In the genomic region with DNA sequence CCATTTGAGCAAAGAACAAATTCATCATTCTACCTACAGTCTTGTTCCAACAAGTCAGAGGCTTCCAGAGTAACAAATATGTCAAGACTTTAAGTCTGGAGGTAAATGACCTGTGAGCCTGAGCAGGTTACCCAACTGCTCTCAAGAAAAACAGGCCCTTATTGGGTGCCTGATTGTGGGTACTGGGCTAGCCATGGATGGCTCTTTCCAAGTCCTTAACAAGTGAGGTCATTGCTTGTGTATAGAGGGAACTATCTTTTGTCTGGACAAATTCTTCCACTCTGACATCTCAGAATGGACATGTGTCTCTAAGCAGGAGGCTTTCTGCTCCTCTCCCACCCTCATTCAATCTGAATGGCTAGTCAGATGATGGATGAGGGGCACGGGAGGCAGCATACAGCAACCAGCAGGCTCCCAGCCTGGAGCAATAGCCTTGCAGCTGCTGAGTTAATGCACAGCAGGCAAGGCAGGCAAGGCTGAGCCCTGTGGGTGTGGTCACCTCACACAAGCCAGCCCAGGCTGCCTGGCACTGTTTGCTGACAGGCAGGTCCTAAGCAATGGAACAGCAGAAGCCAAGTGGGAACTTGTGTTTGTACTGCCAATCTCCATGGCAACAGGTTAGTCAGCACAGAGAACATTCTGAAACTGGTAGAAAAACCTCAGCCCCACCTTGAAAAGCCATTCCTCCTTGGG, we compare ENCODE assay signal across 9 mouse cellular contexts. TPM values are rescaled to one million over a fixed set of nuclear protein-coding genes. Genes with fewer than 3 reads are reported as not detected.
A peak's percentile ranks its signal among the peaks of the same experiment; 100 is the strongest.
DNase-seq lines count a peak whose midpoint lies in the region; ATAC-seq and TF ChIP-seq lines count a peak whose summit lies in the region.
"Had no signal": no experiment of that assay in that cellular context is flagged by ENCODE, and none has a peak within 500 bp of the region (broad histone marks: within the 10 kb centered on the region; RNA-seq: fewer than 3 reads in every experiment).

No protein-coding gene starts in this region.

- intact Hi-C loops in heart, adult 2 months (cut with DNase I) = no loop called here
- intact Hi-C loops in left cerebral cortex, postnatal 4 days (cut with DNase I) = no loop called here

- TF ChIP-seq EP300 in heart, adult 2 months (IDR thresholded peaks at IDR 0.05; ENCODE audit: insufficient read depth, low read depth, low read length) = no peak

- H3K4me2 ChIP-seq in embryonic facial prominence, embryonic 12.5 days (replicated peaks) = no peak overlapping the region
- H3K4me2 ChIP-seq in midbrain, embryonic 14.5 days (ENCODE audit: low read length) = no peak overlapping the region

- DNase-seq in adipocyte (ENCODE audit: low spot score) = peak; percentile 96
- DNase-seq in heart, adult 2 months = peak; percentile 45 to 83
- DNase-seq in kidney, adult 8-10 months = peak; percentile 68 to 78
- DNase-seq in left cerebral cortex, postnatal 4 days = peak; percentile 62
- peak; percentile 63 for DNase-seq in midbrain, embryonic 14.5 days
- peak; percentile 66 for DNase-seq in urinary bladder, postnatal 25 days (ENCODE audit: low spot score)

- no peaks in the 10 kb centered on the region for H3K27me3 ChIP-seq in embryonic facial prominence, embryonic 12.5 days
- no peaks in the 10 kb centered on the region for H3K27me3 ChIP-seq in heart, adult 2 months (ENCODE audit: control insufficient read depth, insufficient read depth, low read length)
- no peaks in the 10 kb centered on the region for H3K27me3 ChIP-seq in midbrain, embryonic 14.5 days (ENCODE audit: control insufficient read depth, insufficient read depth, low read length)

- H3K9me3 ChIP-seq in embryonic facial prominence, embryonic 12.5 days = no peaks in the 10 kb centered on the region
- H3K9me3 ChIP-seq in midbrain, embryonic 14.5 days (ENCODE audit: control insufficient read depth, low read length) = no peaks in the 10 kb centered on the region

- H3K36me3 ChIP-seq in embryonic facial prominence, embryonic 12.5 days = no peaks in the 10 kb centered on the region
- H3K36me3 ChIP-seq in heart, adult 2 months (ENCODE audit: control insufficient read depth, insufficient read depth, low read length) = no peaks in the 10 kb centered on the region
- H3K36me3 ChIP-seq in midbrain, embryonic 14.5 days (ENCODE audit: control insufficient read depth, insufficient read depth, low read length) = no peaks in the 10 kb centered on the region

- no peak for TF ChIP-seq POLR2A in heart, adult 2 months (IDR thresholded peaks at IDR 0.05; ENCODE audit: insufficient read depth, low read depth, low read length)

- H3K9ac ChIP-seq in embryonic facial prominence, embryonic 12.5 days = no peak overlapping the region
- H3K9ac ChIP-seq in heart, adult 2 months (ENCODE audit: low read depth, low read length) = no peak overlapping the region
- H3K9ac ChIP-seq in midbrain, embryonic 14.5 days (replicated peaks; ENCODE audit: low read length) = no peak overlapping the region

- no peaks in the 10 kb centered on the region for H3K79me2 ChIP-seq in heart, adult 2 months (replicated peaks; ENCODE audit: control insufficient read depth, insufficient read depth, low read length)

- no peak overlapping the region for H3K27ac ChIP-seq in embryonic facial prominence, embryonic 12.5 days
- no peak overlapping the region for H3K27ac ChIP-seq in heart, adult 2 months
- 0 out of 2 replicates have a peak overlapping the region, but pooled peaks have one; percentile 41 for H3K27ac ChIP-seq in midbrain, embryonic 14.5 days (replicated peaks; ENCODE audit: low read depth, low read length)

- no peak for TF ChIP-seq CTCF in heart, adult 2 months (IDR thresholded peaks at IDR 0.05)

- 4% methylated on average over 1 of the region's 1 CpGs for WGBS in embryonic facial prominence, embryonic 12.5 days
- 15% methylated on average over 1 of the region's 1 CpGs for WGBS in heart, adult 2 months
- WGBS in midbrain, embryonic 14.5 days = 3% methylated on average over 1 of the region's 1 CpGs

- no peak overlapping the region for H3K4me3 ChIP-seq in embryonic facial prominence, embryonic 12.5 days
- no peak overlapping the region for H3K4me3 ChIP-seq in heart, adult 2 months
- no peak overlapping the region for H3K4me3 ChIP-seq in midbrain, embryonic 14.5 days (replicated peaks; ENCODE audit: low read depth, low read length)
- H3K4me3 ChIP-seq: erythroblast, embryonic 14.5 days had no signal

- peak; percentile 69 for ATAC-seq in embryonic facial prominence, embryonic 12.5 days (ENCODE audit: insufficient number of reproducible peaks, insufficient read depth, low FRiP score, low TSS enrichment)
- no peak for ATAC-seq in midbrain, embryonic 14.5 days (ENCODE audit: low FRiP score, low TSS enrichment)
- no peak for ATAC-seq in cerebellum, adult (ENCODE audit: insufficient number of reproducible peaks, low FRiP score, low TSS enrichment)

- peaks cover 7% of the 10 kb centered on the region; the same call in 1 of the 2 replicates for H3K4me1 ChIP-seq in embryonic facial prominence, embryonic 12.5 days
- no peaks in the 10 kb centered on the region; the same call in 1 of the 2 replicates for H3K4me1 ChIP-seq in heart, adult 2 months (ENCODE audit: control insufficient read depth, insufficient read depth, low read length)
- peaks cover 6% of the 10 kb centered on the region; the same call in 1 of the 2 replicates for H3K4me1 ChIP-seq in midbrain, embryonic 14.5 days (ENCODE audit: control insufficient read depth, insufficient read depth, low read length)

RNA-seq across cellular contexts. Expression of gene Myof, which starts 28.1 kb away (rescaled TPM):
- polyA plus RNA-seq in embryonic facial prominence, embryonic 12.5 days (2016; fragmentation: Nextera tagmentation; extraction: Ambion mirVana) = 13.5 and 15.0 TPM in 2 replicates
- total RNA-seq in heart, adult 2 months (2021) = 1 to 10 TPM; 8.4 to 8.9 TPM
- polyA plus RNA-seq in heart, adult 2 months (2012; rRNA removed) = 6.2 and 6.5 TPM in 2 replicates
- 1 to 10 TPM; 8.0 to 8.9 TPM for total RNA-seq in left cerebral cortex, postnatal 4 days (2021)
- 0.15 and 1.1 TPM in 2 replicates for polyA plus RNA-seq in midbrain, embryonic 14.5 days (2014; fragmentation: Nextera tagmentation; extraction: Ambion mirVana)
- polyA plus RNA-seq: erythroblast, embryonic 14.5 days had no signal

RNA-seq across cellular contexts. Expression of gene Cep55, which starts 39.5 kb away (rescaled TPM):
- 23.8 and 26.7 TPM in 2 replicates for polyA plus RNA-seq in embryonic facial prominence, embryonic 12.5 days (2016; fragmentation: Nextera tagmentation; extraction: Ambion mirVana)
- total RNA-seq in heart, adult 2 months (2021) = under 1 TPM; 0.27 to 0.44 TPM
- 0.18 and 0.20 TPM in 2 replicates for polyA plus RNA-seq in heart, adult 2 months (2012; rRNA removed)
- 1 to 10 TPM; 1.8 to 3.3 TPM for total RNA-seq in left cerebral cortex, postnatal 4 days (2021)
- 2.8 and 10.0 TPM in 2 replicates for polyA plus RNA-seq in midbrain, embryonic 14.5 days (2014; fragmentation: Nextera tagmentation; extraction: Ambion mirVana)
- polyA plus RNA-seq: erythroblast, embryonic 14.5 days had no signal
